Comparison of ENCODE assay signal across 10 mouse cellular contexts in genomic region chr6:90717711-90718110, GRCm38 (mm10).
DNase-seq lines count a peak whose midpoint lies in the region; ATAC-seq and TF ChIP-seq lines count a peak whose summit lies in the region.
"Had no signal": no experiment of that assay in that cellular context is flagged by ENCODE, and none has a peak within 500 bp of the region (broad histone marks: within the 10 kb centered on the region; RNA-seq: fewer than 3 reads in every experiment).

No protein-coding gene starts in this region.

- 0% methylated on average over 1 of the region's 1 CpGs for WGBS in lung, embryonic 16.5 days
- WGBS in hindbrain, embryonic 11.5 days, result 70% methylated on average over 1 of the region's 1 CpGs

- no peak for TF ChIP-seq POLR2A in embryonic fibroblast, embryonic 13.5 days (IDR thresholded peaks at IDR 0.05; ENCODE audit: low read depth, low read length)

- intact Hi-C loops in left cerebral cortex, postnatal 4 days (cut with DNase I), result no loop called here
- intact Hi-C loops in left cerebral cortex, adult 2 months (cut with DNase I), result no loop called here
- intact Hi-C loops in heart, postnatal 10 days (cut with DNase I), result no loop called here

- peak; percentile 42 for DNase-seq in left cerebral cortex, postnatal 4 days
- DNase-seq in left cerebral cortex, adult 2 months (ENCODE audit: extremely low spot score in 1 of 2, low spot score in 2 of 2), result no peak
- peak; percentile 80 to 82 for DNase-seq in heart, postnatal 10 days
- no peak for DNase-seq in hindbrain, embryonic 11.5 days (ENCODE audit: low spot score)
- no peak for DNase-seq in layer of hippocampus, postnatal 14 days (ENCODE audit: low spot score in 2 of 2)

- no peaks in the 10 kb centered on the region for H3K9me3 ChIP-seq in lung, embryonic 16.5 days (ENCODE audit: control insufficient read depth, low read length)
- no peaks in the 10 kb centered on the region for H3K9me3 ChIP-seq in hindbrain, embryonic 11.5 days (ENCODE audit: control insufficient read depth, low read length)
- H3K9me3 ChIP-seq: hindbrain, embryonic 15.5 days; neural tube, embryonic 15.5 days had no signal

- H3K4me1 ChIP-seq in embryonic fibroblast, embryonic 13.5 days (ENCODE audit: control insufficient read depth, insufficient read depth, low read length), result 0 out of 2 replicates have a peak, but pooled peaks cover 13% of the 10 kb centered on the region
- peaks cover 67% of the 10 kb centered on the region for H3K4me1 ChIP-seq in lung, embryonic 16.5 days (replicated peaks; ENCODE audit: control insufficient read depth, insufficient read depth, low read length)
- H3K4me1 ChIP-seq in hindbrain, embryonic 11.5 days (replicated peaks; ENCODE audit: control insufficient read depth, insufficient read depth, low read length), result peaks cover 13% of the 10 kb centered on the region

- no peak overlapping the region for H3K27ac ChIP-seq in left cerebral cortex, adult 2 months
- H3K27ac ChIP-seq in embryonic fibroblast, embryonic 13.5 days (ENCODE audit: insufficient read depth, low read length), result peak overlapping the region; percentile 35
- peak overlapping the region; percentile 48 for H3K27ac ChIP-seq in lung, embryonic 16.5 days (ENCODE audit: low read length)
- no peak overlapping the region for H3K27ac ChIP-seq in hindbrain, embryonic 11.5 days (ENCODE audit: low read depth, low read length)
- H3K27ac ChIP-seq: hindbrain, embryonic 15.5 days; neural tube, embryonic 15.5 days had no signal

- no peak overlapping the region for H3K4me3 ChIP-seq in left cerebral cortex, adult 2 months
- no peak overlapping the region for H3K4me3 ChIP-seq in embryonic fibroblast, embryonic 13.5 days (ENCODE audit: insufficient read depth, low read length)
- no peak overlapping the region for H3K4me3 ChIP-seq in lung, embryonic 16.5 days (ENCODE audit: low read length)
- H3K4me3 ChIP-seq in hindbrain, embryonic 11.5 days (ENCODE audit: low read depth, low read length), result no peak overlapping the region
- H3K4me3 ChIP-seq: hindbrain, embryonic 15.5 days; neural tube, embryonic 15.5 days had no signal

- TF ChIP-seq CTCF in left cerebral cortex, adult 2 months (IDR thresholded peaks at IDR 0.05), result no peak
- TF ChIP-seq CTCF in embryonic fibroblast, embryonic 13.5 days (IDR thresholded peaks at IDR 0.05; ENCODE audit: borderline replicate concordance, insufficient read depth, low read length), result no peak

- H3K36me3 ChIP-seq in lung, embryonic 16.5 days (ENCODE audit: control insufficient read depth, insufficient read depth, low read length), result no peaks in the 10 kb centered on the region
- H3K36me3 ChIP-seq in hindbrain, embryonic 11.5 days (ENCODE audit: control insufficient read depth, insufficient read depth, low read length), result no peaks in the 10 kb centered on the region
- H3K36me3 ChIP-seq: hindbrain, embryonic 15.5 days; neural tube, embryonic 15.5 days had no signal

- ATAC-seq in lung, embryonic 16.5 days (ENCODE audit: low read depth), result 0 out of 2 replicates have a peak, but pooled peaks have one; percentile 17
- no peak for ATAC-seq in megakaryocyte-erythroid progenitor cell, adult 5-6 weeks (replicated peaks; ENCODE audit: low FRiP score, low TSS enrichment, poor library complexity, severe bottlenecking)
- no peak for ATAC-seq in hindbrain, embryonic 11.5 days (ENCODE audit: low FRiP score)

- no peak overlapping the region for H3K9ac ChIP-seq in lung, embryonic 16.5 days (ENCODE audit: low read length)
- no peak overlapping the region for H3K9ac ChIP-seq in hindbrain, embryonic 11.5 days (ENCODE audit: low read depth, low read length)
- H3K9ac ChIP-seq: hindbrain, embryonic 15.5 days; neural tube, embryonic 15.5 days had no signal

- no peak overlapping the region for H3K4me2 ChIP-seq in lung, embryonic 16.5 days (ENCODE audit: low read depth, low read length)
- H3K4me2 ChIP-seq in hindbrain, embryonic 11.5 days (replicated peaks; ENCODE audit: low read depth, low read length), result no peak overlapping the region
- H3K4me2 ChIP-seq: hindbrain, embryonic 15.5 days; neural tube, embryonic 15.5 days had no signal

- no peaks in the 10 kb centered on the region for H3K27me3 ChIP-seq in lung, embryonic 16.5 days (ENCODE audit: control insufficient read depth, insufficient read depth, low read depth, low read length)
- H3K27me3 ChIP-seq in hindbrain, embryonic 11.5 days (ENCODE audit: control insufficient read depth, insufficient read depth, low read length), result no peaks in the 10 kb centered on the region
- H3K27me3 ChIP-seq: hindbrain, embryonic 15.5 days; neural tube, embryonic 15.5 days had no signal

Comparison
In these comparisons a context has a peak if more than half of its experiments do, and no peak if none do; other contexts are left out.
1. DNase-seq: peak in left cerebral cortex, postnatal 4 days (single experiment) and heart, postnatal 10 days (2 of 2); none in left cerebral cortex, adult 2 months (0 of 2), hindbrain, embryonic 11.5 days (single experiment) and layer of hippocampus, postnatal 14 days (0 of 2).
2. H3K27ac ChIP-seq: peak in embryonic fibroblast, embryonic 13.5 days (single experiment) and lung, embryonic 16.5 days (single experiment); none in left cerebral cortex, adult 2 months (single experiment) and hindbrain, embryonic 11.5 days (single experiment).